Mouse (Mus musculus): ENCODE results near the gene Rtn4r. TPM values are rescaled to one million over a fixed set of nuclear protein-coding genes. Genes with fewer than 3 reads are reported as not detected.
A peak's percentile ranks its signal among the peaks of the same experiment; 100 is the strongest.
"Not testable (repeated sequence)": the region's sequence is repeated elsewhere in the genome, so short reads cannot be mapped to it uniquely, and the experiment has no call there.

Gene Rtn4r
- polyA plus RNA-seq, 1 experiment from 2014 or later, result 0.79 TPM

DNA sequence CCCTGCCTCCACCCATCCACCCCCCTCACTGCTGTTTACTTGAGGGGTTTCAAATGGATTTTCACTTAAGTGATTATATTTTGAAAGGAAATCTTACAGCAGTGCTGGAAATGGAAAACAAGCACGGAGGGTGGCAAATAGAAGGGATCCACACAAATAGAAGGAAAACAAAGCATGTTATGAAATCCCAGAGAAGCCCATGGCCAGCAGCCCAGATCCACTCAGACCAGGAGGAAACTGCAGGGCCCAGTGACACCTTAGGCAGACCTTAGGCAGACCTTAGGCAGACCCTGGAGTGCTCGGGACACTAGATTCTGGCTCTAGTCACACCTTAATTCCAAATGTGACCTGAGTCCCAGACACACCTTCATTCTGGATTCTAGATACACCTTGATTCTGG lies 63.6 kb downstream of the Rtn4r start:
- no peak for DNase-seq (ENCODE audit: low spot score)
- Histone ChIP-seq H3K36me3 (no peaks in the 10 kb centered on the region), H3K9me3 (no peaks in the 10 kb centered on the region), H3K27me3 (ENCODE audit: insufficient read depth, poor library complexity, severe bottlenecking) (peaks cover 9% of the 10 kb centered on the region), H3K4me1 (peaks cover 31% of the 10 kb centered on the region), H3K4me3 (no peak overlapping the region), H3K27ac (no peak overlapping the region)
- 81% methylated on average over 2 of the region's 2 CpGs for WGBS

DNA sequence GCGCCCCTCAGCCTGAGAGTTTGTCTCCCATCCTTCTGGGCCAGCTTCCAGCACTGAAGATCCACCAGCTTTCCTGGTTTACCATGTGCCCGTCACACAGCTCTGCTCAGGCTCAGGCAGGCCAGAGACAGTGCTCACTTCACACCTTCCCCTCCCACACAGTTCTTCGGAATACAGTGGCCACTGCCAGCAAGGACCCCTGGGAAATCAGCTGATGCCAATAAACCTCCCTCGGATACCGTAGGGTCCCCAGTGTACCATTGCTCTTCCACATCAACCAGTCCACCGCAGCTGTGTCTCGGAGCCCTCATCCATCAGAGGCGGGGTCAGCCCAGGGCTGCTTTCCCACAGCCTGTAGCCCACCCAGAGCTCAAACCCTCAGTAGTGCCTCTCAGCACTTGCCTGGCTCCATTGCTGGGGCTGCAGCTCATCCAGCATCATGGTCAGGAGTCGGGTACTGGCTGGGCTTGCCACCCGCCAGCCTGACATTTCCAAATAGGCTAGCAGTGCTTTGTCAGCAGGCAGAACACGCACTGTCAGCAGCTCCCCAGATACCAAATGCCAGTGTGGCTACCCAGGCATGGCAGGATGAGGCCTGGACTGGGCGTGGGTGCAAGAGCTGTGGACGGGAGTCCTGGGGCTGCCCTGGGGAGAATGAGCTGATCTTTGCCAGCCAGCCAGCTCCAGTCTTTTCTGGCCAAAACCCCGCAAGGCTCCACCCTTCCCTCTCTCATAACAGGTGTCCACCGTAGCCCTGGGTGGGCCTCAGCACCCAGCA lies 67.0 kb downstream of the Rtn4r start:
- no peak overlapping the region for H3K4me3 ChIP-seq
- H3K9me3 ChIP-seq, result no peaks in the 10 kb centered on the region
- peaks cover 21% of the 10 kb centered on the region for H3K4me1 ChIP-seq
- H3K27ac ChIP-seq, result peak overlapping the region; percentile 42; the same call in 1 of the 2 replicates
- H3K27me3 ChIP-seq (ENCODE audit: insufficient read depth, poor library complexity, severe bottlenecking), result peaks cover 28% of the 10 kb centered on the region
- WGBS, result 77% methylated on average over 15 of the region's 15 CpGs
- DNase-seq (ENCODE audit: low spot score), result no peak
- H3K36me3 ChIP-seq, result no peaks in the 10 kb centered on the region

GRCm38 (mm10) chr16:18195068-18195467 lies 67.6 kb downstream of the Rtn4r start:
- peak overlapping the region; percentile 42; the same call in 1 of the 2 replicates for H3K27ac ChIP-seq
- WGBS, result 56% methylated on average over 5 of the region's 5 CpGs

DNA sequence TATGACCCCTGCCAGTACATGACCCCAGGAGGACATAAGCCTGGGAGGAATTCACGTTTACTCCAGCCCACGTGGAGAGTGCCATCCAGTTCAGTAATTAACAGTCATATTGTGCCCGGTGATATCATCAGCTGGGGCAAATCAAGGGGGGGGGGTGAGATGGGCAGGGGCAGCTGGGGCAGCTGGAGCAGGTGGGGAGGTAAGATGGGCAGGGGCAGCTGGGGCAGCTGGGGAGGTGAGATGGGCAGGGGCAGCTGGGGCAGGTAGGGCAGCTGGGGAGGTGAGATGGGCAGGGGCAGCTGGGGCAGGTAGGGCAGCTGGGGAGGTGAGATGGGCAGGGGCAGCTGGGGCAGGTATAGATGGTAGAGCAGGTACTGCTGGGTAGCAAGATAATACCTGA lies 68.1 kb downstream of the Rtn4r start:
- 55% methylated on average over 3 of the region's 3 CpGs for WGBS
- not testable (repeated sequence) for DNase-seq (ENCODE audit: low spot score); H3K36me3 ChIP-seq; H3K27ac ChIP-seq; H3K9me3 ChIP-seq; H3K4me3 ChIP-seq
- Histone ChIP-seq H3K4me1 (peaks cover 32% of the 10 kb centered on the region), H3K27me3 (ENCODE audit: insufficient read depth, poor library complexity, severe bottlenecking) (peaks cover 33% of the 10 kb centered on the region)

More at GRCm38 (mm10) chr16:18195068-18195467, 67.6 kb downstream of the Rtn4r start:
- no peak for DNase-seq (ENCODE audit: low spot score)
- Histone ChIP-seq H3K9me3 (no peaks in the 10 kb centered on the region), H3K4me3 (no peak overlapping the region), H3K27me3 (ENCODE audit: insufficient read depth, poor library complexity, severe bottlenecking) (peaks cover 31% of the 10 kb centered on the region), H3K4me1 (peaks cover 27% of the 10 kb centered on the region), H3K36me3 (no peaks in the 10 kb centered on the region)

DNA sequence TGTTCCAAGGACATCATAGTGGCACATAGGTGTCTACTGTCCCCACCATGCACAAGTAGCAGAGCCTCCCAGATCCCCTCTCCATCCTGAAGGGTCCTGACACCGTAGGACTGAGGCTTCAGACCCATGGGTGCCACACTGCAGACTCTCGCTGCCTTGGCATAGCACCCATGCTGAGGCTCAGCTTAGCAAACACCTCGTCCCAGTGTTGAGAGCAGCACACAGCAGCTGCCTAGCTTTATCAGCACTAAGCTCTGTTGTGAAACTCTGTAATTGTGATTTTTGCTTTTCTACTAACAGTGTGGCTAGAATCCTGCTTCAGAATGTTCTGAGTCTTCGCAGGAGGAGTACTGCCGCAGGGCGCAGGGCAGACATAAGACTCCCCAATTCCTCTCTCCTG lies 70.4 kb downstream of the Rtn4r start:
- DNase-seq (ENCODE audit: low spot score), result no peak
- H3K36me3 ChIP-seq, result no peaks in the 10 kb centered on the region
- no peak overlapping the region for H3K4me3 ChIP-seq
- no peak overlapping the region; the same call in 1 of the 2 replicates for H3K27ac ChIP-seq
- no peaks in the 10 kb centered on the region for H3K9me3 ChIP-seq
- H3K27me3 ChIP-seq (ENCODE audit: insufficient read depth, poor library complexity, severe bottlenecking), result peaks cover 37% of the 10 kb centered on the region
- peaks cover 49% of the 10 kb centered on the region for H3K4me1 ChIP-seq
- 76% methylated on average over 6 of the region's 6 CpGs for WGBS

DNA sequence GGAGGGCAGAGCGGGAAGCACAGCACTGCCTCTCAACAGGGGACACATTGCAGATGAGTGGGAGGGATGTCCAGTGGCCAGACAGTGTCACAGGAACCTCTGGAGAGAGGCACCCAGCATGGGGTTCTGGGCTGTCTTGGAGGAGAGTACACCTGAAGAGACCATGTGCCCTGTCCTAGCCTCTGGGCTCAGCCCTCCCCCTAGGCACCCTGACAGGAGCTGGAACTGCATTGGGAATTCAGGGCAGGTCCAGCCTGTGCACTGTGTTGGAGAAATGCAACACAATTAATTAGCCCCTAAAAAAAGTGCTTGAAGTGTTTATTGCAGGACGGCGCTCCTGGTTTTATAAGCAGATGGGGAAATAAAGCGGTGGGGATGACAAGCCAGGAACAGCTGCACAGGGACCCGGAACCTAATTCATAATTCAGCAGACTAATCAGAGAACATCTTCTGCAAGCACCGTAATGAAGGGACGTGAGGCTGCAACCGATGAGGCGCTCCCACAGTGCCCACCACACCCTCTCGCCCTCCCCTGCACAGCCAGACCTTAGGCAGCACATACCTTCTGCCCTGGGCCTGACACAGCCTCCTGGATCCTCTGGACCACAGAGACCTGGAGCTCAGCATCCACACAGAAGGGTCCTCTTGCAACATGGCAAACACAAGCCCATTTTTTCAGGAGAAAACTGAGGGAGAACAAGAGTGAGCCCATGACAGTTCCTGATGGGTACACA lies 71.1 kb downstream of the Rtn4r start:
- H3K27ac ChIP-seq, result 0 out of 2 replicates have a peak overlapping the region, but pooled peaks have one; percentile 1
- H3K27me3 ChIP-seq (ENCODE audit: insufficient read depth, poor library complexity, severe bottlenecking), result peaks cover 37% of the 10 kb centered on the region
- H3K4me1 ChIP-seq, result peaks cover 49% of the 10 kb centered on the region
- no peak for DNase-seq (ENCODE audit: low spot score)
- WGBS, result 84% methylated on average over 10 of the region's 10 CpGs
- H3K4me3 ChIP-seq, result no peak overlapping the region
- H3K36me3 ChIP-seq, result no peaks in the 10 kb centered on the region
- no peaks in the 10 kb centered on the region for H3K9me3 ChIP-seq

- H3K4me3 ChIP-seq, result no peak overlapping the region
- no peak for DNase-seq (ENCODE audit: low spot score)
- no peak overlapping the region for H3K27ac ChIP-seq
- H3K9me3 ChIP-seq, result no peaks in the 10 kb centered on the region
- H3K36me3 ChIP-seq, result no peaks in the 10 kb centered on the region
- H3K27me3 ChIP-seq (ENCODE audit: insufficient read depth, poor library complexity, severe bottlenecking), result peaks cover 44% of the 10 kb centered on the region
- peaks cover 38% of the 10 kb centered on the region for H3K4me1 ChIP-seq
- WGBS, result 72% methylated on average over 2 of the region's 2 CpGs
Measured at GRCm38 (mm10) chr16:18200062-18200461, 72.6 kb downstream of the Rtn4r start.

DNA sequence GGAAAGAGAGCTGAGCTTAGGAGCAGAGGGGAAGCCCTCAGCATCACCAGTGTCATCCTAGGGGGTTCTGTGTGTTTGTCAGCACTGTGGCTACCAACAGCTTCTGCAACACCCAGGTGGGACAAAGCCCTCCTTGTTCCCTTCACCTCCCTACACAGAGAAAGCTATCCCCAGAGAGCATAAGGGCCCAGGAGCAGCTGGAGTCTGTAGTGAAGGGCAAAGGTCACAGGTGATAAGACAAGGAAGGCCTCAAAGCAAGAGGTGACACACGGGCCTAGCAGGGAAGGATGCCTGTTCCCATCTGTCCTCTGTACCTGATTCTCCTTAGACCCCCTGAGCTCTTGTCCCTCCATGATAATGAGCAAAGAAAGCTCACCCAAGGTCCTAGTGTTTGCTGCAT lies 74.2 kb downstream of the Rtn4r start:
- Histone ChIP-seq H3K4me3 (no peak overlapping the region), H3K36me3 (no peaks in the 10 kb centered on the region), H3K27ac (no peak overlapping the region), H3K9me3 (no peaks in the 10 kb centered on the region), H3K27me3 (ENCODE audit: insufficient read depth, poor library complexity, severe bottlenecking) (peaks cover 38% of the 10 kb centered on the region), H3K4me1 (peaks cover 36% of the 10 kb centered on the region)
- 19% methylated on average over 1 of the region's 1 CpGs for WGBS
- DNase-seq (ENCODE audit: low spot score), result no peak

Small RNA genes lying within 50 kb of the gene (microRNA-seq; reads per million reads assigned to microRNA genes)
- not detected for gene Mir6366

Other genes with a start within 250 kb of the Rtn4r start
- gene Gm20518, start 236.0 kb upstream of the Rtn4r start, polyA plus RNA-seq (2016; fragmentation: Nextera tagmentation; extraction: Ambion mirVana), result 0.22 and 0.25 TPM in 2 replicates
- gene Tssk1, start 233.4 kb upstream of the Rtn4r start, polyA plus RNA-seq (2016; fragmentation: Nextera tagmentation; extraction: Ambion mirVana), result not detected in 2 replicates
- gene Dgcr2, start 229.1 kb upstream of the Rtn4r start, polyA plus RNA-seq (2016; fragmentation: Nextera tagmentation; extraction: Ambion mirVana), result 63.7 and 69.6 TPM in 2 replicates
- not detected in 2 replicates for gene Tssk2, start 229.0 kb upstream of the Rtn4r start, polyA plus RNA-seq (2016; fragmentation: Nextera tagmentation; extraction: Ambion mirVana)
- gene Ess2, start 216.3 kb upstream of the Rtn4r start, polyA plus RNA-seq (2016; fragmentation: Nextera tagmentation; extraction: Ambion mirVana), result 39.7 and 39.9 TPM in 2 replicates
- 0.20 and 0.44 TPM in 2 replicates for gene Gsc2, start 212.6 kb upstream of the Rtn4r start, polyA plus RNA-seq (2016; fragmentation: Nextera tagmentation; extraction: Ambion mirVana)
- 46.6 and 73.7 TPM in 2 replicates for gene Slc25a1, start 199.4 kb upstream of the Rtn4r start, polyA plus RNA-seq (2016; fragmentation: Nextera tagmentation; extraction: Ambion mirVana)
- gene Vpreb2, start 147.2 kb upstream of the Rtn4r start, polyA plus RNA-seq (2016; fragmentation: Nextera tagmentation; extraction: Ambion mirVana), result not detected in 2 replicates
- 73.8 and 97.3 TPM in 2 replicates for gene Dgcr6, start 74.8 kb upstream of the Rtn4r start, polyA plus RNA-seq (2016; fragmentation: Nextera tagmentation; extraction: Ambion mirVana)
- 14.2 and 16.0 TPM in 2 replicates for gene Prodh, start 37.4 kb upstream of the Rtn4r start, polyA plus RNA-seq (2016; fragmentation: Nextera tagmentation; extraction: Ambion mirVana)
- not detected in 2 replicates for gene Ccdc188, start 90.2 kb downstream of the Rtn4r start, polyA plus RNA-seq (2016; fragmentation: Nextera tagmentation; extraction: Ambion mirVana)
- gene Zdhhc8, start 107.5 kb downstream of the Rtn4r start, polyA plus RNA-seq (2016; fragmentation: Nextera tagmentation; extraction: Ambion mirVana), result 21.2 and 27.5 TPM in 2 replicates
- gene Trmt2a, start 121.0 kb downstream of the Rtn4r start, polyA plus RNA-seq (2016; fragmentation: Nextera tagmentation; extraction: Ambion mirVana), result 83.3 and 111 TPM in 2 replicates
- gene Ranbp1, start 121.1 kb downstream of the Rtn4r start, polyA plus RNA-seq (2016; fragmentation: Nextera tagmentation; extraction: Ambion mirVana), result 601 and 873 TPM in 2 replicates
- gene Gm49776, start 130.7 kb downstream of the Rtn4r start, polyA plus RNA-seq (2016; fragmentation: Nextera tagmentation; extraction: Ambion mirVana), result 1.4 and 4.0 TPM in 2 replicates
- 25.4 and 30.0 TPM in 2 replicates for gene Dgcr8, start 161.6 kb downstream of the Rtn4r start, polyA plus RNA-seq (2016; fragmentation: Nextera tagmentation; extraction: Ambion mirVana)
- 51.3 and 62.1 TPM in 2 replicates for gene Tango2, start 220.5 kb downstream of the Rtn4r start, polyA plus RNA-seq (2016; fragmentation: Nextera tagmentation; extraction: Ambion mirVana)
- 25.8 and 29.7 TPM in 2 replicates for gene Arvcf, start 220.5 kb downstream of the Rtn4r start, polyA plus RNA-seq (2016; fragmentation: Nextera tagmentation; extraction: Ambion mirVana)

Data from heart, embryonic 10.5 days (tissue).